Mouse (Mus musculus) thymus, postnatal 25 days (tissue): ENCODE measurements around the gene Actl10.

ENCODE experiments used
- DNase-seq: peaks from one replicate; pipeline ENCODE4 v3.0.0; 2022

Gene Actl10

GRCm38 (mm10) chr2:154551927-154552326, 351 bp downstream of the Actl10 start:
- DNase-seq, result no peak

GRCm38 (mm10) chr2:154552424-154552907, 890 bp downstream of the Actl10 start:
- peak; percentile 82 for DNase-seq

DNA sequence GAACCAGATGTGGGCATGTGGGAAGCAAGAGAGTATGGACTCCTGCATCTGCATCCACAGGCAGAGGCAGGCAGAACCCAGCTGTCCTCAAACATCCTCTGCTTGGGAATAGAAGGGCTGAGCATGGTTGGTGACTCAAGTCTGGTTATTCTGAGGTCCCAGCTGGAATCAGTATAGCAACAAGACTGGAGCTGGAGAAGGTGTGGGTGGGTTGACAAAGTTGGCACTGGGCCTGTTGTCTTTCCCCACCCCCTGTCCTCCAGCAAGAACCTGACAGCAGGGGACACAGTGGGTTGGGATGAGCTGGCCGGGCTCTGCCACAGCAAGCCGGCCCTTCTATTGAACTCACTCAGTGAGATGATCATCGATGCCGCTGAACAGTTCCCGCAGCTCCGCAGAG, 3.7 kb downstream of the Actl10 start:
- DNase-seq, result no peak

DNA sequence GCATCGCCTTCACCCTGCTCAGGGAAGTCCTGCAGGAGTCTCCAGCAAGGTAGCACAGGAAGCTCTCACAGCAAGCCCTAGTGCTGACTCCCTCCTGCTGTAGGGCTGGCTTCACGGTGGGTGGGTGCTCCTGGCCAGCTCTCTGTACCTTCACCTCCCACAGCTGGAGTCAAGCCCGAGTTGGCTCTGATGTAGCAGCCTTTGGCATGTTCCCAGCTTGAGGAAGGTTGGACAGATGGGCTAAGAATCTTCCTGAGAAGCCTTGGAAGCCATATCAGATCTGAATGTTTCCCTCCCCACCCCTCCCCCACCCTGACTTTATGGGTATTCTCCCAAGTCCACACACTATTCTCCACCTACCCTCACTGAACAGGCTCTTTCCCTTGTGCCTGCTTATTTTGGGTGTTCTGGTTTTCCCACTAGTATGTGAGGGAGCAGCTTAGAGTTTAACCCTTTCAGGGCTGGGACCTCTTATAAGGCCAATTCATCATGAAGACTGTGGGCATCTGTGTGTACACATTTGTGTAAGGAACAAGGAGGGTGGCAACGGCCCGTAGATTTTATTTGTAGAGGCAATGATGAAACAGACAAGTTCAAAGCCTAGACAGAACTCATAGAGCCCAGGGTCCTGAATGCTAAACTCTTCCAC, 5.7 kb downstream of the Actl10 start:
- peak; percentile 18 for DNase-seq

GRCm38 (mm10) chr2:154558264-154559039, 6.9 kb downstream of the Actl10 start, which contains the start of gene Necab3:
Gene Necab3 (minus strand): TSS chr2:154558890.
- DNase-seq, result peak; percentile 76

- no peak for DNase-seq
Measured at GRCm38 (mm10) chr2:154563612-154564170, 12.1 kb downstream of the Actl10 start.

- DNase-seq, result no peak
Measured at GRCm38 (mm10) chr2:154565562-154565961, 14.0 kb downstream of the Actl10 start.

GRCm38 (mm10) chr2:154566641-154567040, 15.1 kb downstream of the Actl10 start:
- DNase-seq, result no peak

GRCm38 (mm10) chr2:154567766-154568165, 16.2 kb downstream of the Actl10 start:
- no peak for DNase-seq

DNA sequence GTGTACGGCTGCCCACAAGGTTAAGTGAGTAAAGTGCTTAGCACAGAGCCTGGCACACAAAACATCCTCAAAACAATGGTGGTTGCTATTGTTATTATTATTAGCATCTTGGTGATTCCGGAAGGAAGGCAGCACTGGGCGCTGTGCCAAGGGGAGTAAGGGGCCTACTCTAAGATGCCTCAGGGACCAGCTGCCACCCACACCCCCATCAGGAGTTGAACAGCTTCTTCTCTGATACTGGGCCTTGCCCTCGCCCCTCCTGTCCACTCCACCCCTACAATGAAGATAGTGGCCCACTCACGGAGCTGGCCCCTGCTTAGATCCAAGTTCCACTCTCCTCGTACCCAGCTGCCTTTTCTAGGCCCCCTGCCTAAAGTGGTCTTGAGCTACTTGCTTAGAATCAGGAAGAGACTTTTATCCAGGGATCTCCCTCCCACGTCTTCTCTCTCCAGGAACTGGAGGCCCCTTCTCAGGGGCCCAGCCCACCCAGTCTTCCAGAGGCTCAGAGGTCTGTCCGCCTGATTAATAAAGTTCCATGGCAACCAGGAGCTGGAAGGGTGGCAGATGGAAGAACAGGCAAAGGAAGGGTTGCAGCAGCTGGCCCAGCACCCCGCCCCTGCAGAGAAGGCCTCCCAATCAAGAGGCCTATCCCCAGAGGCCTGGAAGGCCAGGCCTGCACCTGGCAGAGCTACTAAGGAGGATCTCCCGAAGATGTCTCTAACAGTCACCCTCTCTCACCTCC, 16.9 kb downstream of the Actl10 start:
- no peak for DNase-seq

GRCm38 (mm10) chr2:154569071-154569748, 17.6 kb downstream of the Actl10 start:
- DNase-seq, result peak; percentile 71

DNA sequence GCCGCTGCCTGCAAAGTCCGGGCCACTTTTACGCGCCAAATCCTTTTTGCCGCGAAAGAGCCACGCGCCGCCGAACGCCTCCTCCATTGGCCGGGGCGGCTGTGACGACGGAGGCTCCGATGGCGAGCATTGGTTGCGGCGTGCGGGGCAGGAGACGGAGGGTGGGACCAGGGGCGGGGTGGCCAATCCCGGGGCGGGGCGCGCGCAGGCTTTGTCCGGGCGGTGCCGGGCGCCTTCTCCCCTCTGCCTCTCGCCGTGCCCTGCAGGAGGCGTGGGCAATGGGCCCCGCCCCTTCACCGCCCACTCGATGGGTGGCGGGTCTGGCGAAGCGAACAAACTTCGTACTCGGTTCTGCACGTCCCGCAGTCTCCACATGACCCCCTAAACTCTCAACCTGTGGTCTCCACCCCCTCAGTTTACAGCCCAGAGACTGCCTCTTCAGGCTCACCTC, 18.3 kb downstream of the Actl10 start, which contains the start of gene E2f1:
Gene E2f1 (minus strand): TSS at position 57 of the 451 bp plus-strand sequence.
- peak; percentile 96 for DNase-seq

GRCm38 (mm10) chr2:154570666-154571065, 19.1 kb downstream of the Actl10 start:
- DNase-seq, result no peak

DNA sequence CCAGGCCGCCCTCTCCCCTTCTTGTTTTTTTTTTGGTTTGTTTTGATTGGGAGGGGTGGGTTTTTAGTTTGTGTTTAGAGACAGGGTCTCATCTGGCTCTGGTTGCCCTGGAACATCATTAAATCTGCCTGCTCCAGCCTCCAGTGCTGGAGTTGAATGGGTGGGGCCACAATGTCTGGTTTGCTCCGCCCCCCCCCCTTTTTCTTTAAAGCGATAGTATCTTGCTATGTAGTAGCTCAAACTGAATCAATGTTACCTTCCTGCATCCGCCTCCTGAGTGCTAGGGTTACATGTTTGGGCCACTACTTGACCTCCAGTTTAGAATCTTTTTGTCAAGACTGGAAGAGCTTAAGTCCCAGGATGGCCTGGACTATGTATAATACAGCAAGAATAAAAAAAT, 19.7 kb downstream of the Actl10 start:
- no peak for DNase-seq

DNA sequence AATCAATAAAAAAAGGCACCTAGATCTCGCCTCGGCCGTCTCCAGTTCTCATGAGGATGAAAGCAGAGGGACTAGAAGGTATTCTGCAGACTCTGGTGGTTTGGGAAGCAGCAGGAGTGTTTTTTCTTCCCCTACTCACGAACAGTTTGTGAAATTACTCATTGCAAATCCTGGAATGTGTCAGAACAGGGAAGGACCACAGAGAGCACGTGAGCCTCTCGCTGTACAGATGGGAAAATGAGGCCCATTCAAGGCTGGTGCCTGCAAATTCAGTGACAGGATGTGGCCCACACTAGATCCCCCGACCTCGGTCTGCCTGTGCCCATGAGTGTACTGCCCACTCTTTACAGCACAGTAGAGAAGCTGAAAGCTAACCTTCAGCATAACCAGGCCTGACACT, 20.4 kb downstream of the Actl10 start:
- DNase-seq, result no peak

- no peak for DNase-seq
Measured at GRCm38 (mm10) chr2:154572996-154573395, 21.4 kb downstream of the Actl10 start.

DNA sequence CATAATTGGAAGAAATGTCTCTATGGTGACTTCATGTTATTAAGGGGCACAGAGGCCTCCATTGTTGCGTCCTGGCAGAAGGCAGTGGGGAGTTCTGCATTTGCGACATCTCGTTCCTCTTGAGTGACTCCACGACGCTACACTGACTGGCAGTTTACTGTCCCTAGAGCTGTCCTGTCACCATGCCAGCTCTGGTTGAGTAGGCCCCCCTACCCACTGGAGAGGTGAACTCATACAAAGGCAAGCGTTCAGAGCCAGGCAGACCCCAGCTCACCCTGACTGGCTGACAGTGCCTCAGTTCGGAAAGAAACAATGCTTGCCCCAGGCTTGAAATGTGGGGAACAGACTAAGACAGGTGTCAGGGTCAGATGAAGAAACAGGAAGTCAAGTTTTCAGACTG, 22.7 kb downstream of the Actl10 start:
- DNase-seq, result no peak

DNA sequence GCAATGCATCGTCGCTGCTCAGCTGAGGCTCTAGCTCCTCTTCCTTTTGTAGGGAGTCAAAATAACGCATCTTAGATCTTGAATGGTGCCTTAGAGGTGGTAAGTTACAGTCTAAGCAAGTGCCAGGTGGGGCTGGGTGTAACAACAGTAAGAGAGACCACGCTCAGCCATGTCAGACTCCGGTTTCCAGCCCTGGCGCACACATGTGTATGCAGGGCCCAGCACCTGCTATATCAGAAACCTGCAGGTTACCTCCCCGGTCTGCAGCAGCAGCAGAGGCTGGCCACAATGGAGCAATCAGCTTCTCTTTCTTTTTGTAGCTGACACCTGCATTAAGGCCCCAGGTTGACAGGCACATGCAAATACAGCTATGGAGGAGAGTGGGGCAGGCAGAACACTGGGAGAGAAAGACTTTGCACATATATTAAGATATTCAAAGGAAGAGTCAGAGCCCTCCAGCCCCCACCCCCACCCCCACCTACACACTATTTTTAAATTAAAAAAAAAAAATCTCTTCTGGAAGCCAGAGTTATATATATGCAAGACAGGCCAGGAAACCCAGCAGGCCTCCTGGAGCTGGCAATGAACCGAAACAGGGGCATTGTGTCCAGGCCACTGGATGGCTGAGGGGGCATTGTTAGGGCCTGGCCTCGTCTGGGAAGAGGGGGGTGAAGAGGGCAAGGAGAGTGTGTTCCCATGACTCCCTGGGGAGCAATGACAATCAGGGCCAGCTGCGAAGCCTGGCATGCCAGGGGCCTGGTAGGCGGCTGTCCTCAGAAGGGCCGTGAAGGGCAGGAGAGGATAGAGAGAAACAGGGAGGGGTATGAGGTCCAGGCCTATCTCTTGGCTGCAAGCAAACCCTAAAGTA, 25.5 kb downstream of the Actl10 start:
- peak; percentile 66 for DNase-seq

DNA sequence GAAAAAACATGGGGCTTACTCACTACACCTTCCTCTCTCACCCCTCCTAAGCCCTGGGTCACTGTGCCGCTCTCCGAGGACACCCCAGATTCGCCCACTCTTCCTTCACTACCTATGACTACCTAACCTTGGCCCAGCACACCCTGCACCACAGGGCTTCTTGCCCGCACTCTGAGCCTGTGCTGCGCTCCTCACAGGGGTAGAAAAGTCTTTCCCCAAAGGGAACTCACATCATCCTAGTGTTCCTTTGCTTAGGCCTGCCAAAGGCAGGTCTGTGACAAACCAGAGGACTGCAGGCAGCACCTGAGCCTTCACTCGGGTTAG, 26.1 kb downstream of the Actl10 start:
- DNase-seq, result no peak

- DNase-seq, result no peak
Measured at GRCm38 (mm10) chr2:154580586-154580985, 29.0 kb downstream of the Actl10 start.

GRCm38 (mm10) chr2:154581421-154581820, 29.8 kb downstream of the Actl10 start:
- DNase-seq, result no peak
